Mouse (Mus musculus) inflammation-experienced regulatory T-cells, adult 6 months (primary cell): ENCODE results near the gene Tasp1. TPM values are rescaled to one million over a fixed set of nuclear protein-coding genes. Genes with fewer than 3 reads are reported as not detected.

ENCODE experiments used
- polyA plus RNA-seq, 3 experiments: library from polyadenylated mRNA; unstranded; fragments of 100-300 nt; shearing (Covaris generic); gene quantifications; one replicate each; pipeline ENCODE4 v1.2.1; 2017

Gene Tasp1
- polyA plus RNA-seq, 3 experiments from 2014 or later, result 59.4 to 132 (median 114) TPM

Other genes starting within 250 kb of the Tasp1 start
- not detected for gene Gm17374, start 85.2 kb upstream of the Tasp1 start, polyA plus RNA-seq
- 10 to 100 TPM; 25.4 to 33.2 (median 30.9) TPM for gene Esf1, start 103.8 kb upstream of the Tasp1 start, polyA plus RNA-seq
- 10 to 100 TPM; 14.3 to 20.1 (median 17.2) TPM for gene Ndufaf5, start 103.8 kb upstream of the Tasp1 start, polyA plus RNA-seq